Mouse (Mus musculus): ENCODE results near the gene Gm5346.

GRCm38 (mm10) chr8:43627176-43627575 lies at the start of gene Gm5346:
- TF ChIP-seq CTCF (IDR thresholded peaks at IDR 0.05; ENCODE audit: insufficient read depth, low read depth, low read length) = no peak
- no peak for TF ChIP-seq POLR2A (IDR thresholded peaks at IDR 0.05; ENCODE audit: insufficient read depth, low read depth, low read length)

Measured in olfactory bulb, adult 2 months (tissue).